Mouse (Mus musculus) stomach, postnatal 0 days (tissue): ENCODE measurements around the gene Cdk7. TPM values are rescaled to one million over a fixed set of nuclear protein-coding genes. Genes with fewer than 3 reads are reported as not detected.

Source experiments
- ATAC-seq: fragments of 200-750 bp; cut with Nextera tagmentation; 2 replicates; pipeline ENCODE4 v1.8.0; 2017; ENCODE audit not compliant: low FRiP score, low TSS enrichment
- DNase-seq: peaks from one replicate; pipeline ENCODE4 v3.0.0-alpha.2; 2016; ENCODE audit warnings: low spot score
- H3K27ac ChIP-seq: fragments of 300-500 bp; sonication (generic); replicated peaks from 2 replicates; pipeline ENCODE4 v1.5.1; 2014; ENCODE audit warnings: mild to moderate bottlenecking, control low read depth
- H3K27me3 ChIP-seq: fragments of 300-500 bp; sonication (generic); 2 replicates; pipeline ENCODE4 v1.6.1; 2014; ENCODE audit warnings: low read length; ENCODE audit not compliant: control insufficient read depth, insufficient read depth
- H3K36me3 ChIP-seq: fragments of 300-500 bp; sonication (generic); 2 replicates; pipeline ENCODE4 v1.6.1; 2014; ENCODE audit warnings: low read length, mixed read lengths; ENCODE audit not compliant: control insufficient read depth, insufficient read depth
- H3K4me1 ChIP-seq: fragments of 300-500 bp; sonication (generic); replicated peaks from 2 replicates; pipeline ENCODE4 v1.6.1; 2014; ENCODE audit warnings: antibody characterized with exemption; ENCODE audit not compliant: control insufficient read depth, insufficient read depth
- H3K4me2 ChIP-seq: fragments of 300-500 bp; sonication (generic); replicated peaks from 2 replicates; pipeline ENCODE4 v1.6.1; 2014; ENCODE audit warnings: low read depth, mild to moderate bottlenecking, control low read depth, moderate library complexity
- H3K4me3 ChIP-seq: fragments of 300-500 bp; sonication (generic); 2 replicates; pipeline ENCODE4 v1.5.1; 2014; ENCODE audit warnings: low read depth, low read length, control low read depth
- H3K9ac ChIP-seq: fragments of 300-500 bp; sonication (generic); 2 replicates; pipeline ENCODE4 v1.6.1; 2014; ENCODE audit warnings: mild to moderate bottlenecking, low read length, control low read depth, mixed read lengths
- H3K9me3 ChIP-seq: fragments of 300-500 bp; sonication (generic); 2 replicates; pipeline ENCODE4 v1.6.1; 2016; ENCODE audit warnings: low read length; ENCODE audit not compliant: control insufficient read depth
- CTCF ChIP-seq: IDR thresholded peaks from 2 replicates; pipeline ENCODE4 v1.5.1; 2016; ENCODE audit warnings: antibody characterized with exemption, low read depth, mild to moderate bottlenecking, moderate library complexity
- EP300 ChIP-seq: optimal IDR thresholded peaks from 2 replicates; pipeline ENCODE3; 2016; ENCODE audit warnings: antibody characterized with exemption
- WGBS: fragments of 180-500 bp; shearing (Covaris S2); extraction: QIAGEN DNeasy Blood & Tissue Kit; methylation state at CpG from one replicate; pipeline ENCODE4 v1.1.7; 2014; 5-methylcytosine and 5-hydroxymethylcytosine counted together
- polyA plus RNA-seq: library from polyadenylated mRNA; unstranded; fragments of >200 nt; fragmentation: Nextera tagmentation; extraction: Ambion mirVana; gene quantifications from 2 replicates; pipeline ENCODE4 v1.2.1, GENCODE M21; 2015

The Cdk7 gene
- polyA plus RNA-seq, 1 experiment from 2014 or later = 52.8 TPM

DNA sequence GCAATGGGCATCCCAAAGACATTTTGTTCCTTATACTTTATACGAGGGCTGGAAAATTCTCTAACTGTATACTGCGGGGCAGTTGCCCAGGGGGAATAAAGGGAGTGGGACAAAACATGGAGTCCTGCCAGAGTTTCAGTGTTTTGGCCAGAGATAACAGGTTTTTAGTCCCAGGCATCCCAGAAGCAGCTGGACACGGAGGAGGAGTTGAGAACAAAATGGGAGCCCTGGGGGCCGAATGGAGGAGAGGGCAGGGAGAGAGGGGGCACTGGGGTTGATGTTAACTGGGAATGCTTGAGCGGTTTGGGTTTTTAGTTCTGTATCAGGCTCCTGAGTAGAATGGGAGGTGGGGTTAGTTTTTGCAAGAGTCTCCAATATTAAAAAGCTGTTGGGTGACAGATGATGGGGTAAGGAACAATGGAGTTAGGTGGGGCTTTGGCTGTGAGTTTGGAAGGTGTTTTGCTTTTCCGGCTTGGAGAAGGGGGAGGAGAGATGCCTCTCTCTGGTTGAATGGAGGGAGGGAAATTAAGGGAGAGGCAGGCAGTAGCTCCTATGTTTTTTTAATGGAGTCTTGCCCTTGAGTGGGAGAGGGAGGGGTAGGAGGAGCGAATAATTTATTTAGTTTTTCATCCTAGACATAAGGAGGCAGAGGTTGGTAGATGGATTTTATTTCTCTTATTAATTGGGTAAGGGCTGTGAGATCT lies 6.5 kb downstream of the Cdk7 start:
- Histone ChIP-seq H3K27ac (no peak overlapping the region), H3K4me3 (no peak overlapping the region), H3K9ac (no peak overlapping the region), H3K27me3 (no peaks in the 10 kb centered on the region), H3K4me1 (0 out of 2 replicates have a peak, but pooled peaks cover 3% of the 10 kb centered on the region), H3K9me3 (no peaks in the 10 kb centered on the region), H3K4me2 (no peak overlapping the region), H3K36me3 (peaks cover 11% of the 10 kb centered on the region; the same call in 1 of the 2 replicates)
- WGBS = 63% methylated on average over 7 of the region's 7 CpGs
- DNase-seq (no peak), ATAC-seq (no peak)
- TF ChIP-seq CTCF (no peak), EP300 (no peak)

DNA sequence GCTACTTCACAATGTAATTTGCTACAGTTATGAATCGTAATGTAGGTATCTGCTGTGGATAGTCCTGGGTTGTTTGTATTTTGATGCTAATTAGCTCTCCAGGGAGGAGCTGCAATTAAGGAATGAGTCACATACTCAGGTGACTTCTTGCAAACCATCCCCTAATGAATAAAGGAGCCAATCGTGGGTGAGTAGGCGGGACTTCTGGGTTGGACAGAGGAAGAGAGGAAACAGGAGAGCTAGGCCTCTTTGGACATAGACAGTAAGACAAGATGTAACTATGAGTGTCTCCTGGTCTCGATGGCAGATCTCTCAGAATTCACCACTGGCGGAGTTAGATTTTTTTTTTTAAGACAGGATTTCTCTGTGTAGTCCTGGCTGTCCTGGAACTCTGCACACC lies 9.1 kb downstream of the Cdk7 start:
- TF ChIP-seq EP300 (no peak), CTCF (no peak)
- H3K36me3 ChIP-seq = peaks cover 12% of the 10 kb centered on the region; the same call in 1 of the 2 replicates
- H3K9me3 ChIP-seq = no peaks in the 10 kb centered on the region
- no peak overlapping the region for H3K4me3 ChIP-seq
- no peak for ATAC-seq
- H3K9ac ChIP-seq = no peak overlapping the region
- H3K27me3 ChIP-seq = no peaks in the 10 kb centered on the region
- no peak overlapping the region for H3K4me2 ChIP-seq
- DNase-seq = no peak
- H3K4me1 ChIP-seq = no peaks in the 10 kb centered on the region
- H3K27ac ChIP-seq = no peak overlapping the region
- WGBS = 90% methylated on average over 5 of the region's 5 CpGs

DNA sequence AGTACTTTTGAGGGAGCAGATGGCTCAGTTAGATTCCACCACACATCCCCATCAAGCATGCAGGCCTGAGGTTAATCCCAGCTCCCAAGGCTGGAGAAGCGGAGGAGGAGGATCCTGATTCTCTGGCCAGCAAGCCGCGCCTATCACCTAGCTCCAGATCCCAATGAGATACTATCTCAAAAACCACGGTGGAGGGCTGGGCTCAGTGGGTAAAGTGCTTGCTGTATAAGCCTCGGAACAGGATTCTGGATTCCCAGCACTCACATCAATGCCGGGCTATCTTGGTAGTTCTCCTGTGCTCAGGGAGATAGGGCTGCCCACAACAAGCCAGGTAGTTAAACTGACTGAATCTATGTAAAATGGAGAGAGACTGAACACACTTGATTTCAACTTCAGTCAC lies 15.3 kb downstream of the Cdk7 start:
- TF ChIP-seq EP300 = no peak
- TF ChIP-seq CTCF = no peak
- WGBS = 88% methylated on average over 6 of the region's 6 CpGs
- Histone ChIP-seq H3K4me2 (no peak overlapping the region), H3K36me3 (peaks cover 17% of the 10 kb centered on the region), H3K4me1 (no peaks in the 10 kb centered on the region), H3K9ac (no peak overlapping the region), H3K27me3 (no peaks in the 10 kb centered on the region), H3K9me3 (no peaks in the 10 kb centered on the region), H3K27ac (no peak overlapping the region), H3K4me3 (no peak overlapping the region)
- DNase-seq (no peak), ATAC-seq (no peak)

DNA sequence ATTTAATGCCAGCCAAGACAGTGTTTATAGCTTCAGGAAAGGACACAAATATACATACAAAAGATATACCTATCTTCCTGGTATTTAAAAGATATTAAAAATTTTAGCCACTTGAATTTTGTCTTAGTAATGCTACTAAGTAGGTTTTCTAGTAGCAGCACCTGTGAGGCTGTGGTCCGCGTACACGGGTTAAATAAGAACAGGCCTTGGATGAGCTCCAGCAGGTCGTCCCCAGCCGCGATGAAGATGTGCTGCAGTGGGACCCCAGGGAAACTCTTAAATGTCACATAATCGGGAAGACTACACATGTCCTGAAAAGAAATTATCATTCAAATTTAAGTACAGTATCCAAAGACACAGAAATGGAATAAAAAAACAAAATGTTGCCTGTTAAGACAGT lies 24.5 kb downstream of the Cdk7 start:
- H3K36me3 ChIP-seq = peaks cover 31% of the 10 kb centered on the region
- no peak overlapping the region for H3K27ac ChIP-seq
- WGBS = 95% methylated on average over 7 of the region's 7 CpGs
- DNase-seq (no peak), ATAC-seq (no peak)
- H3K27me3 ChIP-seq = no peaks in the 10 kb centered on the region
- H3K4me3 ChIP-seq = no peak overlapping the region
- no peaks in the 10 kb centered on the region for H3K4me1 ChIP-seq
- TF ChIP-seq CTCF (no peak), EP300 (no peak)
- no peak overlapping the region for H3K9ac ChIP-seq
- H3K9me3 ChIP-seq = no peaks in the 10 kb centered on the region
- no peak overlapping the region for H3K4me2 ChIP-seq

DNA sequence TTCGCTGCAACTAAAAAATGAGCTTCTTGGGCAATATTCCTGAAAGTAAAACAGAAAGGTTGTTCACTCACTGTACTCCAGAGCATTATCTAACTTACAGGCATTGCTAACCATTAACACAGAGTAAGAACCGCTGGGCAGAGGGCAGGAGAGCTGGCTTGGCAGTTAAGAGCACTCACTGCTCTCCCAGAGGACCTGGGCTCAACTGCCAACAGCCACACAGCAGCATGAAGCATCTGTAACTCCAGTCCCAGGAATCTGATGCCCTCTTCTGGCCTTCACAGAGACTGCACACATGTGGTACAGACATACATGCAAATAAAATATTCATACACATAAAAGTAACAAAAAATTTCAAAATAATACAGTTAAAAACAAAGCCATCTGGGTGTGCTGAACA lies 27.3 kb downstream of the Cdk7 start:
- 91% methylated on average over 2 of the region's 2 CpGs for WGBS
- no peaks in the 10 kb centered on the region for H3K27me3 ChIP-seq
- H3K27ac ChIP-seq = no peak overlapping the region
- no peak overlapping the region for H3K4me2 ChIP-seq
- ATAC-seq = no peak
- H3K4me3 ChIP-seq = no peak overlapping the region
- H3K9me3 ChIP-seq = no peaks in the 10 kb centered on the region
- no peak overlapping the region for H3K9ac ChIP-seq
- TF ChIP-seq CTCF = no peak; the same call in 1 of the 2 replicates
- TF ChIP-seq EP300 = no peak
- no peak for DNase-seq
- H3K36me3 ChIP-seq = peaks cover 20% of the 10 kb centered on the region
- H3K4me1 ChIP-seq = no peaks in the 10 kb centered on the region

DNA sequence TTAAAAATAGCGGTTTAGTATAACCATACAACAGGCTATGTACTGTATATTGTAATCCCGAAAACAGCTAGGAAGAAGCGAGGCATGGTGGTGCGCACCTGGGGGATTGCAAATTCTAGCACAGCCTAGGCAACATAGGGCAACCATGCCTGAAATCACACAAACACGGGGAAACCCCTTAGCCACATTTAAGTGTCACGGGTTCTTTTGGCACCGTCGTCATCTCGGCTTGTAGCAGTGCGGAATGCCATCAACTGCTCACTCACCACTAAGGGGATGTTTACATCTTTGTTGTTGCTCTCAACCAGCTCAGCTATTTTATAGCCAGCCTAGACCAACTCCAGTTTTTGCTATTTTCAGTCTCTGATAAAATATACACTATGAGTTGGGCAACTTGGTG lies 31.9 kb downstream of the Cdk7 start:
- ATAC-seq (no peak), DNase-seq (no peak)
- Histone ChIP-seq H3K36me3 (peaks cover 15% of the 10 kb centered on the region), H3K9ac (no peak overlapping the region), H3K4me1 (no peaks in the 10 kb centered on the region), H3K4me3 (no peak overlapping the region), H3K9me3 (no peaks in the 10 kb centered on the region), H3K27ac (no peak overlapping the region), H3K4me2 (no peak overlapping the region), H3K27me3 (no peaks in the 10 kb centered on the region)
- 92% methylated on average over 10 of the region's 10 CpGs for WGBS
- TF ChIP-seq CTCF (no peak), EP300 (no peak)
